Mouse (Mus musculus) testis, postnatal 14 days (tissue): ENCODE measurements around the gene Slc9a8.

ENCODE experiments used
- DNase-seq: peaks from one replicate; pipeline ENCODE4 v3.0.0; 2021; ENCODE audit warnings: low spot score

Slc9a8 gene

GRCm38 (mm10) chr2:167449331-167450275 lies 28.1 kb downstream of the Slc9a8 start:
- DNase-seq: no peak

GRCm38 (mm10) chr2:167450647-167451046 lies 29.1 kb downstream of the Slc9a8 start:
- no peak for DNase-seq

- no peak for DNase-seq
Observed at GRCm38 (mm10) chr2:167453814-167454213, 32.3 kb downstream of the Slc9a8 start.

- no peak for DNase-seq
Observed at GRCm38 (mm10) chr2:167456361-167457020, 35.0 kb downstream of the Slc9a8 start.

GRCm38 (mm10) chr2:167457213-167457612 lies 35.7 kb downstream of the Slc9a8 start:
- no peak for DNase-seq

- no peak for DNase-seq
Observed at GRCm38 (mm10) chr2:167458548-167458947, 37.0 kb downstream of the Slc9a8 start.

- DNase-seq: no peak
Observed at GRCm38 (mm10) chr2:167459071-167459865, 37.8 kb downstream of the Slc9a8 start.

GRCm38 (mm10) chr2:167462954-167463353 lies 41.4 kb downstream of the Slc9a8 start:
- DNase-seq: peak; percentile 35

- no peak for DNase-seq
Observed at GRCm38 (mm10) chr2:167463802-167464201, 42.3 kb downstream of the Slc9a8 start.

- DNase-seq: no peak
Observed at GRCm38 (mm10) chr2:167465951-167466350, 44.4 kb downstream of the Slc9a8 start.

GRCm38 (mm10) chr2:167467214-167467613 lies 45.7 kb downstream of the Slc9a8 start:
- DNase-seq: no peak

- no peak for DNase-seq
Observed at GRCm38 (mm10) chr2:167468444-167468843, 46.9 kb downstream of the Slc9a8 start.

GRCm38 (mm10) chr2:167470611-167471010 lies 49.1 kb downstream of the Slc9a8 start:
- DNase-seq: no peak

GRCm38 (mm10) chr2:167471585-167471984 lies 50.1 kb downstream of the Slc9a8 start:
- DNase-seq: no peak

- no peak for DNase-seq
Observed at GRCm38 (mm10) chr2:167474218-167474617, 52.7 kb downstream of the Slc9a8 start.

- no peak for DNase-seq
Observed at GRCm38 (mm10) chr2:167475596-167475995, 54.1 kb downstream of the Slc9a8 start.

GRCm38 (mm10) chr2:167476200-167476688 lies 54.7 kb downstream of the Slc9a8 start:
- DNase-seq: peak; percentile 79

- no peak for DNase-seq
Observed at GRCm38 (mm10) chr2:167476762-167477161, 55.2 kb downstream of the Slc9a8 start.

- DNase-seq: no peak
Observed at GRCm38 (mm10) chr2:167478128-167478527, 56.6 kb downstream of the Slc9a8 start.

- no peak for DNase-seq
Observed at GRCm38 (mm10) chr2:167479501-167479900, 58.0 kb downstream of the Slc9a8 start.

GRCm38 (mm10) chr2:167482681-167483080 lies 61.2 kb downstream of the Slc9a8 start:
- no peak for DNase-seq
